Mouse (Mus musculus): ENCODE data around the gene Tnfrsf19.

GRCm38 (mm10) chr14:60916661-60917060, 129.6 kb downstream of the Tnfrsf19 start:
- TF ChIP-seq EP300 (IDR thresholded peaks at IDR 0.05; ENCODE audit: insufficient read depth, low read depth, low read length) (no peak), POLR2A (IDR thresholded peaks at IDR 0.05; ENCODE audit: insufficient read depth, low read length) (no peak), CTCF (IDR thresholded peaks at IDR 0.05; ENCODE audit: low read depth, low read length) (no peak)

Data from ES-Bruce4 (cell line).